Mouse (Mus musculus): Measurements from ENCODE around the gene Rora.

DNA sequence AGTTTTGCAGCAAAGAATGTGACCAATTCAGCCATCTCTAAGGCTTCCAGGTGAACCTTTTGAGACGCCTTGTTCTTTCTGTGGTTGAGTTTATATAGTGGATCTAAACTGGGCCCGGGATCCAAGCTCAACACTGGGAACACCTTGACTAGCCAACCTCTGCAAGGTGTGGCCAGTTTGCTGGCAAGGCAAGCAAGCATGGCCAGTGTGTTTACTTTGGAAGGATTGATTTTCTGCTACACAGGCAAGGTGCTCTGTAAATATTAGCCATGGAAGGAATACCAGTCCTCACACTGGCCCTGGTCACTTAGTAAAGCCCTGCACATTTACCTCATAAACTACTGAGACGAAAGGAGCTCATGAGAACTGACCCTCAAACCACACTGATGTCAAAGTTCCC is 172.3 kb downstream of the Rora start:
- no peak for TF ChIP-seq CTCF (IDR thresholded peaks at IDR 0.05; ENCODE audit: low read depth)
- TF ChIP-seq EP300 (optimal IDR thresholded peaks at IDR 0.05): no peak

Measured in stomach, postnatal 0 days (tissue).